Mouse (Mus musculus) cortical plate, adult 2 months (tissue): ENCODE results near the gene Brk1. TPM values are rescaled to one million over a fixed set of nuclear protein-coding genes. Genes with fewer than 3 reads are reported as not detected.

Source experiments
- H3K27ac ChIP-seq: fragments of 200-500 bp; 2 replicates; pipeline ENCODE4 v1.5.1; 2012; ENCODE audit warnings: low read length, control low read depth, inconsistent platforms; ENCODE audit not compliant: insufficient read depth
- H3K4me1 ChIP-seq: fragments of 200-500 bp; 2 replicates; pipeline ENCODE4 v1.6.1; 2011; ENCODE audit warnings: low read length; ENCODE audit not compliant: control insufficient read depth, insufficient read depth
- H3K4me3 ChIP-seq: fragments of 200-500 bp; 2 replicates; pipeline ENCODE4 v1.5.1; 2011; ENCODE audit warnings: mild to moderate bottlenecking, low read length, control low read depth; ENCODE audit not compliant: insufficient read depth
- CTCF ChIP-seq: fragments of 200-500 bp; IDR thresholded peaks from 2 replicates; pipeline ENCODE4 v1.5.1; 2011; ENCODE audit warnings: mild to moderate bottlenecking, control low read depth, low read length; ENCODE audit not compliant: insufficient read depth; ENCODE audit errors: extremely low read depth
- POLR2A ChIP-seq: fragments of 200-500 bp; IDR thresholded peaks from 2 replicates; pipeline ENCODE4 v1.6.1; 2011; ENCODE audit warnings: mild to moderate bottlenecking, low read length, control low read depth; ENCODE audit not compliant: insufficient read depth; ENCODE audit errors: extremely low read depth
- polyA plus RNA-seq: library from polyadenylated mRNA; depleted of rRNA; stranded (reverse); fragments of >200 nt; gene quantifications from 2 replicates; pipeline ENCODE4 v1.2.3, GENCODE M21; 2012

Gene Brk1
- polyA plus RNA-seq, 1 experiment, result 442 TPM

GRCm38 (mm10) chr6:113614997-113615396, 10.4 kb downstream of the Brk1 start:
- TF ChIP-seq CTCF, result no peak
- TF ChIP-seq POLR2A, result no peak
- peaks cover 10% of the 10 kb centered on the region for H3K4me1 ChIP-seq
- no peak overlapping the region for H3K4me3 ChIP-seq
- peak overlapping the region; percentile 14; the same call in 1 of the 2 replicates for H3K27ac ChIP-seq

- Histone ChIP-seq H3K4me1 (peaks cover 10% of the 10 kb centered on the region), H3K4me3 (no peak overlapping the region), H3K27ac (peak overlapping the region; percentile 48; the same call in 1 of the 2 replicates)
- TF ChIP-seq POLR2A, result no peak
- no peak for TF ChIP-seq CTCF
Measured at GRCm38 (mm10) chr6:113615489-113615888, 10.9 kb downstream of the Brk1 start.

- TF ChIP-seq CTCF (no peak), POLR2A (no peak)
- H3K27ac ChIP-seq, result no peak overlapping the region
- H3K4me1 ChIP-seq, result no peaks in the 10 kb centered on the region; the same call in 1 of the 2 replicates
- H3K4me3 ChIP-seq, result peak overlapping the region; percentile 71
Measured at GRCm38 (mm10) chr6:113623386-113623785, 18.8 kb downstream of the Brk1 start.

- peak within 1 kb of the TSS; percentile 71 for H3K4me3 ChIP-seq
- TF ChIP-seq POLR2A, result peak; percentile 26; the same call in 1 of the 2 replicates
- TF ChIP-seq CTCF, result no peak
- H3K27ac ChIP-seq, result peak within 1 kb of the TSS; percentile 85
- no peaks in the 10 kb centered on the region; the same call in 1 of the 2 replicates for H3K4me1 ChIP-seq
Measured at GRCm38 (mm10) chr6:113623941-113624751, 19.6 kb downstream of the Brk1 start, which contains the start of gene Vhl. Vhl (plus strand) TSS chr6:113623959.

GRCm38 (mm10) chr6:113624989-113625770, 20.6 kb downstream of the Brk1 start:
- Histone ChIP-seq H3K4me3 (peak overlapping the region; percentile 71), H3K27ac (no peak overlapping the region), H3K4me1 (no peaks in the 10 kb centered on the region; the same call in 1 of the 2 replicates)
- TF ChIP-seq POLR2A (no peak), CTCF (no peak)

GRCm38 (mm10) chr6:113630322-113630721, 25.8 kb downstream of the Brk1 start:
- Histone ChIP-seq H3K4me1 (no peaks in the 10 kb centered on the region; the same call in 1 of the 2 replicates), H3K4me3 (no peak overlapping the region), H3K27ac (no peak overlapping the region)
- no peak for TF ChIP-seq POLR2A
- no peak for TF ChIP-seq CTCF

GRCm38 (mm10) chr6:113632863-113633262, 28.3 kb downstream of the Brk1 start:
- Histone ChIP-seq H3K27ac (no peak overlapping the region), H3K4me3 (no peak overlapping the region), H3K4me1 (no peaks in the 10 kb centered on the region; the same call in 1 of the 2 replicates)
- TF ChIP-seq CTCF, result no peak

- Histone ChIP-seq H3K4me3 (peak within 1 kb of the TSS; percentile 73), H3K27ac (0 out of 2 replicates have a peak within 1 kb of the TSS, but pooled peaks have one; percentile 39), H3K4me1 (no peaks in the 10 kb centered on the region; the same call in 1 of the 2 replicates)
- TF ChIP-seq POLR2A, result peak; percentile 82
- TF ChIP-seq CTCF, result peak; percentile 80
Measured at GRCm38 (mm10) chr6:113638302-113639040, 33.9 kb downstream of the Brk1 start, which contains the start of gene Irak2. Irak2 (plus strand) TSS chr6:113638467.

GRCm38 (mm10) chr6:113639201-113639600, 34.6 kb downstream of the Brk1 start:
- H3K4me1 ChIP-seq, result no peaks in the 10 kb centered on the region; the same call in 1 of the 2 replicates
- TF ChIP-seq CTCF (no peak), POLR2A (no peak)
- H3K4me3 ChIP-seq, result peak overlapping the region; percentile 73
- H3K27ac ChIP-seq, result no peak overlapping the region
